Mouse (Mus musculus): ENCODE measurements around the gene Psmg1. TPM values are rescaled to one million over a fixed set of nuclear protein-coding genes. Genes with fewer than 3 reads are reported as not detected.

The Psmg1 gene
- polyA plus RNA-seq (2014; fragmentation: Nextera tagmentation; extraction: Ambion mirVana): 98.2 and 101 TPM in 2 replicates

- DNase-seq (ENCODE audit: low spot score) (peak; percentile 99), ATAC-seq (replicated peaks; ENCODE audit: low FRiP score) (peak; percentile 95)
- Histone ChIP-seq H3K27ac (ENCODE audit: low read depth, low read length) (peak within 1 kb of the TSS; percentile 42), H3K4me2 (ENCODE audit: low read depth, low read length, severe bottlenecking) (peak within 1 kb of the TSS; percentile 80), H3K4me1 (replicated peaks; ENCODE audit: control insufficient read depth, insufficient read depth, low read length) (peaks cover 8% of the 10 kb centered on the region; the same call in 1 of the 2 replicates), H3K4me3 (ENCODE audit: low read depth, low read length) (peak within 1 kb of the TSS; percentile 80), H3K9me3 (ENCODE audit: control insufficient read depth, low read length) (no peaks in the 10 kb centered on the region), H3K9ac (ENCODE audit: low read length) (peak within 1 kb of the TSS; percentile 78), H3K36me3 (ENCODE audit: control insufficient read depth, insufficient read depth, low read length) (no peaks in the 10 kb centered on the region; the same call in 1 of the 2 replicates), H3K27me3 (ENCODE audit: control insufficient read depth, insufficient read depth, low read length) (no peaks in the 10 kb centered on the region)
- under 1% methylated on average over 62 of the region's 62 CpGs for WGBS
These were observed at the start of gene Psmg1 for GRCm38 (mm10) chr16:95990462-95991121. Gene Psmg1 (minus strand): TSS chr16:95990960.

- no peak overlapping the region for H3K4me3 ChIP-seq (ENCODE audit: low read depth, low read length)
- H3K4me2 ChIP-seq (ENCODE audit: low read depth, low read length, severe bottlenecking): no peak overlapping the region
- no peak for DNase-seq (ENCODE audit: low spot score)
- H3K27me3 ChIP-seq (ENCODE audit: control insufficient read depth, insufficient read depth, low read length): no peaks in the 10 kb centered on the region
- no peaks in the 10 kb centered on the region for H3K4me1 ChIP-seq (replicated peaks; ENCODE audit: control insufficient read depth, insufficient read depth, low read length)
- no peak overlapping the region for H3K27ac ChIP-seq (ENCODE audit: low read depth, low read length)
- H3K9me3 ChIP-seq (ENCODE audit: control insufficient read depth, low read length): no peaks in the 10 kb centered on the region
- H3K36me3 ChIP-seq (ENCODE audit: control insufficient read depth, insufficient read depth, low read length): peaks cover 11% of the 10 kb centered on the region; the same call in 1 of the 2 replicates
- no peak for ATAC-seq (replicated peaks; ENCODE audit: low FRiP score)
- no peak overlapping the region for H3K9ac ChIP-seq (ENCODE audit: low read length)
- 75% methylated on average over 6 of the region's 6 CpGs for WGBS
These were observed 48.8 kb upstream of the Psmg1 start for GRCm38 (mm10) chr16:96039538-96039937.

GRCm38 (mm10) chr16:96034473-96034872 lies 43.7 kb upstream of the Psmg1 start:
- Histone ChIP-seq H3K4me2 (ENCODE audit: low read depth, low read length, severe bottlenecking) (no peak overlapping the region), H3K36me3 (ENCODE audit: control insufficient read depth, insufficient read depth, low read length) (peaks cover 31% of the 10 kb centered on the region; the same call in 1 of the 2 replicates), H3K27me3 (ENCODE audit: control insufficient read depth, insufficient read depth, low read length) (no peaks in the 10 kb centered on the region), H3K9ac (ENCODE audit: low read length) (no peak overlapping the region), H3K4me1 (replicated peaks; ENCODE audit: control insufficient read depth, insufficient read depth, low read length) (no peaks in the 10 kb centered on the region), H3K27ac (ENCODE audit: low read depth, low read length) (no peak overlapping the region), H3K9me3 (ENCODE audit: control insufficient read depth, low read length) (no peaks in the 10 kb centered on the region), H3K4me3 (ENCODE audit: low read depth, low read length) (no peak overlapping the region)
- 87% methylated on average over 6 of the region's 6 CpGs for WGBS
- no peak for ATAC-seq (replicated peaks; ENCODE audit: low FRiP score)
- no peak for DNase-seq (ENCODE audit: low spot score)

DNA sequence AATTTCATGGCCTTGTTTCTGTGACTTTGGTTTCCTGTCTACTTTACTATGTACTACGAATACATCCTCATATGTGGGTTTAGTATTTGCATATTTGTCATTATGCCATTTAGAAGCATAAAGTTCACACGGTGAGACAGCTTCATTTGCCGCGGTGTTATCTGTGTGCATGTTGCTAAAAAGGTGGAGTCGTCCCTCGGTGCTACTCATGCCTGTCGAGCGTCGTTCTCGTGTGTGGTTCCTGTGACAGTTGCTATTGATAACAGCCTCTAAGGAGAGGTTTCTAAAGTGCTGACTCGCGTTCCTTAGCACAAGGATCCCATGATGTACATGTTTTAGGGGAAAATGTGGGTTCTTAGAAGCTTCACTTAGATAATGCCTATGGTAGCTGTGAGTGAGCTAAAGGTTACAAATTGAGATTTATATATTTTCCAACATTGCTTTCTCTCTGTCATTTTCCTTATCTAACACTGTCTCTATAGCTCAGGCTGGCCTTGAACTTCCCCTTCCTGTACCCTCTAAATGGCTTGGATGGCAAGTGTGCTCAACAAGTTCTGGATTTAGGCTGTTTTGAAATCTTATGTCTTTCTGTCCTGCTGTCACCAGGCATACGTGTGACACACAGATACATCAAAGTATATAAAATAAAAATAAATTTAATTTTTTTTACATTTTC lies 41.7 kb upstream of the Psmg1 start:
- no peak for DNase-seq (ENCODE audit: low spot score)

DNA sequence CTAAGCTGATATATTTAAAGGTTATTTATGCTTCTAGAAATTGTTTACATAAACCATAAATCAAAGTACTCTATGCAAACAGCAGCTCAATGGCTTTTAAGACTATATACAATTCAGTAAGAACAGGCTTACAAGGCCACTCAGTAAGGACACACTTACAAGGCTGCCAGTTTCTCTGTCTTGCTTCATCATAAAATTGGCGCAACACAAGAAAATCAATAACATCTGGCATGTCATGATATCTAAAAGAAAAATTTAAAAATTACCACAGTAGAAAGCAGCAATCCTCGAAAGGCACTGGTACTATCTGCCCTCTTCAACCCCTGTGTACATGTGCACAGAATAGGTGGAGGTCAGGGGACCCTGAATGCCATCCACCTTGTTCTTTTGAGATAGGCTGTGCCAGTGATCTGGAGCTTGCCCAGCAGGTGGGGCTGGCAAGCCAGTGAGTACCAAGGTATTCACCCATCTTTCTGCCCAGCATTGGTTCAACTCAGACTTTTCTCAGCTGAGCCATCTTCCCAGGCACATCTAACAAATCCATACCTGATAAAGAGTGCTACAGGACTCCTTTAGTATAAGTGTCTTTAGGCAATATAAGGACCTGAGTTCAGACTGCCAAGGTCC lies 39.8 kb upstream of the Psmg1 start:
- H3K36me3 ChIP-seq (ENCODE audit: control insufficient read depth, insufficient read depth, low read length): peaks cover 38% of the 10 kb centered on the region; the same call in 1 of the 2 replicates
- 97% methylated on average over 2 of the region's 2 CpGs for WGBS
- no peaks in the 10 kb centered on the region for H3K27me3 ChIP-seq (ENCODE audit: control insufficient read depth, insufficient read depth, low read length)
- DNase-seq (ENCODE audit: low spot score) (no peak), ATAC-seq (replicated peaks; ENCODE audit: low FRiP score) (no peak)
- no peak overlapping the region for H3K9ac ChIP-seq (ENCODE audit: low read length)
- no peak overlapping the region for H3K4me2 ChIP-seq (ENCODE audit: low read depth, low read length, severe bottlenecking)
- H3K4me3 ChIP-seq (ENCODE audit: low read depth, low read length): no peak overlapping the region
- no peak overlapping the region for H3K27ac ChIP-seq (ENCODE audit: low read depth, low read length)
- no peaks in the 10 kb centered on the region for H3K9me3 ChIP-seq (ENCODE audit: control insufficient read depth, low read length)
- H3K4me1 ChIP-seq (replicated peaks; ENCODE audit: control insufficient read depth, insufficient read depth, low read length): no peaks in the 10 kb centered on the region

More for the DNA sequence above, 41.7 kb upstream of the Psmg1 start:
- Histone ChIP-seq H3K4me3 (ENCODE audit: low read depth, low read length) (no peak overlapping the region), H3K9me3 (ENCODE audit: control insufficient read depth, low read length) (no peaks in the 10 kb centered on the region), H3K4me1 (replicated peaks; ENCODE audit: control insufficient read depth, insufficient read depth, low read length) (no peaks in the 10 kb centered on the region), H3K9ac (ENCODE audit: low read length) (no peak overlapping the region), H3K27ac (ENCODE audit: low read depth, low read length) (no peak overlapping the region), H3K36me3 (ENCODE audit: control insufficient read depth, insufficient read depth, low read length) (peaks cover 34% of the 10 kb centered on the region; the same call in 1 of the 2 replicates), H3K4me2 (ENCODE audit: low read depth, low read length, severe bottlenecking) (no peak overlapping the region), H3K27me3 (ENCODE audit: control insufficient read depth, insufficient read depth, low read length) (no peaks in the 10 kb centered on the region)
- ATAC-seq (replicated peaks; ENCODE audit: low FRiP score): no peak
- WGBS: 93% methylated on average over 13 of the region's 13 CpGs

- H3K4me2 ChIP-seq (ENCODE audit: low read depth, low read length, severe bottlenecking): no peak overlapping the region
- H3K4me3 ChIP-seq (ENCODE audit: low read depth, low read length): no peak overlapping the region
- H3K4me1 ChIP-seq (replicated peaks; ENCODE audit: control insufficient read depth, insufficient read depth, low read length): no peaks in the 10 kb centered on the region
- 92% methylated on average over 5 of the region's 5 CpGs for WGBS
- H3K9me3 ChIP-seq (ENCODE audit: control insufficient read depth, low read length): no peaks in the 10 kb centered on the region
- H3K27ac ChIP-seq (ENCODE audit: low read depth, low read length): no peak overlapping the region
- no peaks in the 10 kb centered on the region for H3K27me3 ChIP-seq (ENCODE audit: control insufficient read depth, insufficient read depth, low read length)
- DNase-seq (ENCODE audit: low spot score): no peak
- no peak for ATAC-seq (replicated peaks; ENCODE audit: low FRiP score)
- peaks cover 21% of the 10 kb centered on the region; the same call in 1 of the 2 replicates for H3K36me3 ChIP-seq (ENCODE audit: control insufficient read depth, insufficient read depth, low read length)
- H3K9ac ChIP-seq (ENCODE audit: low read length): no peak overlapping the region
These were observed 35.5 kb upstream of the Psmg1 start for GRCm38 (mm10) chr16:96026256-96026655.

GRCm38 (mm10) chr16:96025244-96025643 lies 34.5 kb upstream of the Psmg1 start:
- Histone ChIP-seq H3K27me3 (ENCODE audit: control insufficient read depth, insufficient read depth, low read length) (no peaks in the 10 kb centered on the region), H3K4me3 (ENCODE audit: low read depth, low read length) (no peak overlapping the region), H3K36me3 (ENCODE audit: control insufficient read depth, insufficient read depth, low read length) (peaks cover 22% of the 10 kb centered on the region), H3K9me3 (ENCODE audit: control insufficient read depth, low read length) (no peaks in the 10 kb centered on the region), H3K4me2 (ENCODE audit: low read depth, low read length, severe bottlenecking) (no peak overlapping the region), H3K4me1 (replicated peaks; ENCODE audit: control insufficient read depth, insufficient read depth, low read length) (no peaks in the 10 kb centered on the region), H3K9ac (ENCODE audit: low read length) (no peak overlapping the region), H3K27ac (ENCODE audit: low read depth, low read length) (no peak overlapping the region)
- DNase-seq (ENCODE audit: low spot score) (no peak), ATAC-seq (replicated peaks; ENCODE audit: low FRiP score) (no peak)
- WGBS: 93% methylated on average over 3 of the region's 3 CpGs

DNA sequence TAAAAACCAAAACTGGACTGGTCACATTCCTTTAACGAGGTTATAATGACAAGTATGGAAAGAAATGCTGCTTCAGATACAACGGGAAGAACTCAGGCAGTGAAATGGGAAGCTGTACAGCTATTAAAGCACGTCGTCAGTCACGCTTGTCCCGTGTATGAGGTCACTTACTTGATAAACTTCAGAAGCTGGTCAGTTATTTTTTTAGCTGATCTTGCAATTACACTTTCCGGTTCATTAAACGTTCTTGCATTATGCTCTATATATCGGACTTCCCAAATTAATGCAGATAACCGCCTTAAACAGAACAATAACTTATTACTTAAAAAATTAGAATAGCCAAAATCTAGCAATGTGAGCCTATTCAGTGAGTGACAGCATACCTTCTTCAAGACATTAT lies 30.3 kb upstream of the Psmg1 start:
- no peak for DNase-seq (ENCODE audit: low spot score)
- 94% methylated on average over 10 of the region's 10 CpGs for WGBS
- Histone ChIP-seq H3K36me3 (ENCODE audit: control insufficient read depth, insufficient read depth, low read length) (peaks cover 29% of the 10 kb centered on the region), H3K27ac (ENCODE audit: low read depth, low read length) (no peak overlapping the region), H3K27me3 (ENCODE audit: control insufficient read depth, insufficient read depth, low read length) (no peaks in the 10 kb centered on the region), H3K9ac (ENCODE audit: low read length) (no peak overlapping the region), H3K4me1 (replicated peaks; ENCODE audit: control insufficient read depth, insufficient read depth, low read length) (no peaks in the 10 kb centered on the region), H3K4me3 (ENCODE audit: low read depth, low read length) (no peak overlapping the region), H3K4me2 (ENCODE audit: low read depth, low read length, severe bottlenecking) (no peak overlapping the region), H3K9me3 (ENCODE audit: control insufficient read depth, low read length) (no peaks in the 10 kb centered on the region)
- ATAC-seq (replicated peaks; ENCODE audit: low FRiP score): no peak
